Mouse (Mus musculus) liver, embryonic 14.5 days (tissue): ENCODE measurements around the gene Fryl. TPM values are rescaled to one million over a fixed set of nuclear protein-coding genes. Genes with fewer than 3 reads are reported as not detected.

Source experiments
- ATAC-seq: fragments of 200-750 bp; cut with Nextera tagmentation; 2 replicates; pipeline ENCODE4 v1.8.0; 2017; ENCODE audit warnings: moderate number of reproducible peaks, mild to moderate bottlenecking, moderate library complexity; ENCODE audit not compliant: insufficient read depth
- DNase-seq, 3 experiments: peaks; one replicate each; pipeline ENCODE4 v3.0.0-alpha.2; 2012 to 2013; ENCODE audit warnings: low read depth in 3 of 3, low spot score in 3 of 3
- H3K27ac ChIP-seq: fragments of 300-500 bp; sonication (generic); 2 replicates; pipeline ENCODE4 v1.5.1; 2014; ENCODE audit warnings: moderate library complexity, mild to moderate bottlenecking, control low read depth, inconsistent platforms
- H3K27me3 ChIP-seq: fragments of 300-500 bp; sonication (generic); 2 replicates; pipeline ENCODE4 v1.6.1; 2014; ENCODE audit warnings: mild to moderate bottlenecking, low read length, moderate library complexity; ENCODE audit not compliant: control insufficient read depth, insufficient read depth
- H3K36me3 ChIP-seq: fragments of 300-500 bp; sonication (generic); replicated peaks from 2 replicates; pipeline ENCODE4 v1.6.1; 2014; ENCODE audit warnings: low read depth; ENCODE audit not compliant: control insufficient read depth, insufficient read depth
- H3K4me1 ChIP-seq, 2 experiments: fragments of 200-500 bp in 1 of 2; fragments of 300-500 bp in 1 of 2; sonication (generic) in 1 of 2; replicated peaks; 2 replicates each; pipeline ENCODE4 v1.6.1; 2012 to 2014; ENCODE audit warnings: antibody characterized with exemption in 1 of 2, inconsistent platforms in 1 of 2, low read length in 1 of 2; ENCODE audit not compliant: control insufficient read depth in 2 of 2, insufficient read depth in 2 of 2
- H3K4me2 ChIP-seq: fragments of 300-500 bp; sonication (generic); 2 replicates; pipeline ENCODE4 v1.6.1; 2014; ENCODE audit warnings: low read depth, mild to moderate bottlenecking, control low read depth, moderate library complexity
- H3K4me3 ChIP-seq, 2 experiments: fragments of 200-500 bp in 1 of 2; fragments of 300-500 bp in 1 of 2; sonication (generic) in 1 of 2; 2 replicates each; pipeline ENCODE4 v1.5.1; 2012 to 2014; ENCODE audit warnings: low read depth in 2 of 2, low read length in 2 of 2, mild to moderate bottlenecking in 2 of 2, control low read depth in 1 of 2, inconsistent platforms in 1 of 2, moderate library complexity in 1 of 2; ENCODE audit not compliant: insufficient read depth in 1 of 2
- H3K9ac ChIP-seq: fragments of 300-500 bp; sonication (generic); replicated peaks from 2 replicates; pipeline ENCODE4 v1.6.1; 2014; ENCODE audit warnings: mild to moderate bottlenecking, control low read depth, moderate library complexity
- H3K9me3 ChIP-seq: fragments of 300-500 bp; sonication (generic); 2 replicates; pipeline ENCODE4 v1.6.1; 2016; ENCODE audit warnings: low read length, mixed read lengths; ENCODE audit not compliant: control insufficient read depth
- CTCF ChIP-seq: IDR thresholded peaks from 2 replicates; pipeline ENCODE4 v1.5.1; 2016; ENCODE audit warnings: antibody characterized with exemption, low read depth, control low read depth
- EP300 ChIP-seq: IDR thresholded peaks from 2 replicates; pipeline ENCODE4 v1.6.1; 2016; ENCODE audit warnings: antibody characterized with exemption, low read depth
- WGBS: fragments of 180-500 bp; shearing (Covaris S2); extraction: QIAGEN DNeasy Blood & Tissue Kit; methylation state at CpG from one replicate; pipeline ENCODE4 v1.1.7; 2014; ENCODE audit not compliant: insufficient replicate concordance; 5-methylcytosine and 5-hydroxymethylcytosine counted together
- polyA plus RNA-seq, 2 experiments: library from polyadenylated mRNA; depleted of rRNA in 1 of 2; stranded (reverse) in 1 of 2; unstranded in 1 of 2; fragments of >200 nt; fragmentation: Nextera tagmentation in 1 of 2; extraction: Ambion mirVana in 1 of 2; gene quantifications; 2 replicates each; pipeline versions ENCODE4 v1.2.1 to v1.2.3; 2012 to 2014

Fryl gene
- polyA plus RNA-seq, 2 experiments, result 22.1 to 41.8 TPM

- H3K4me3 ChIP-seq, result peak overlapping the region; percentile 43 to 78
- TF ChIP-seq EP300 (no peak), CTCF (no peak)
- no peaks in the 10 kb centered on the region for H3K27me3 ChIP-seq
- 76% methylated on average over 7 of the region's 7 CpGs for WGBS
- ATAC-seq (no peak), DNase-seq (no peak)
- H3K4me2 ChIP-seq, result peak overlapping the region; percentile 75
- no peaks in the 10 kb centered on the region for H3K9me3 ChIP-seq
- peak overlapping the region; percentile 60 for H3K9ac ChIP-seq
- H3K36me3 ChIP-seq, result peaks cover 23% of the 10 kb centered on the region
- H3K4me1 ChIP-seq, result peaks cover 37 to 45% of the 10 kb centered on the region in 2 experiments
- H3K27ac ChIP-seq, result peak overlapping the region; percentile 72
Measured at GRCm38 (mm10) chr5:73188576-73188975, 67.8 kb downstream of the Fryl start.

- H3K27me3 ChIP-seq, result no peaks in the 10 kb centered on the region
- peak overlapping the region; percentile 43 to 78; a peak in 3 of 4 replicates for H3K4me3 ChIP-seq
- H3K9ac ChIP-seq, result peak overlapping the region; percentile 60
- no peak; the same call in 1 of the 2 replicates for TF ChIP-seq EP300
- no peak for TF ChIP-seq CTCF
- H3K9me3 ChIP-seq, result no peaks in the 10 kb centered on the region
- H3K27ac ChIP-seq, result peak overlapping the region; percentile 72
- H3K4me2 ChIP-seq, result peak overlapping the region; percentile 75
- ATAC-seq (no peak), DNase-seq (no peak)
- 21% methylated on average over 5 of the region's 5 CpGs for WGBS
- peaks cover 36 to 43% of the 10 kb centered on the region in 2 experiments for H3K4me1 ChIP-seq
- H3K36me3 ChIP-seq, result peaks cover 23% of the 10 kb centered on the region
Measured at GRCm38 (mm10) chr5:73188164-73188563, 68.3 kb downstream of the Fryl start.

DNA sequence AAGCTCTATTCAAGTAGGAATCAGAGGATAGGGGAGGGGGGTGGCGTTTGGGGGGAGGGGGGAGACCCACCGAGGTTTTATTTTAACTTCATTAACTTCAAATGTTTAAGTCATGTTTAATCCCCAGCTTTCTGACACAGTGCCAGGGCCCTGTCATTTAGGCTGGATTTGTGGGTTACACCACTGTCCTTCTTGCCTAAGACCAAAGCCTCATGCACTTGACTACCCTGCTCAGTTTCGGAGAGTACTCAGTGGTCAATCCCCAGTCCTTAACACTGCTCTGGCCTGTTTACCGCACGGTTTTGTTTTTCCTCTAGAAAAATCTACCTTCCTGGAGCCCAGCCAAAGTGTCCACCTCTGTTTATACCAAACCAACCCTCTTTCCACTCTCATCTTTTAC, 69.5 kb downstream of the Fryl start:
- TF ChIP-seq CTCF (no peak), EP300 (no peak)
- H3K9ac ChIP-seq, result no peak overlapping the region
- H3K27ac ChIP-seq, result no peak overlapping the region
- H3K4me3 ChIP-seq, result no peak overlapping the region
- H3K27me3 ChIP-seq, result no peaks in the 10 kb centered on the region
- peaks cover 25 to 35% of the 10 kb centered on the region in 2 experiments for H3K4me1 ChIP-seq
- peaks cover 23% of the 10 kb centered on the region for H3K36me3 ChIP-seq
- H3K4me2 ChIP-seq, result no peak overlapping the region; the same call in 1 of the 2 replicates
- WGBS, result 83% methylated on average over 5 of the region's 5 CpGs
- ATAC-seq (no peak), DNase-seq (no peak)
- H3K9me3 ChIP-seq, result no peaks in the 10 kb centered on the region

DNA sequence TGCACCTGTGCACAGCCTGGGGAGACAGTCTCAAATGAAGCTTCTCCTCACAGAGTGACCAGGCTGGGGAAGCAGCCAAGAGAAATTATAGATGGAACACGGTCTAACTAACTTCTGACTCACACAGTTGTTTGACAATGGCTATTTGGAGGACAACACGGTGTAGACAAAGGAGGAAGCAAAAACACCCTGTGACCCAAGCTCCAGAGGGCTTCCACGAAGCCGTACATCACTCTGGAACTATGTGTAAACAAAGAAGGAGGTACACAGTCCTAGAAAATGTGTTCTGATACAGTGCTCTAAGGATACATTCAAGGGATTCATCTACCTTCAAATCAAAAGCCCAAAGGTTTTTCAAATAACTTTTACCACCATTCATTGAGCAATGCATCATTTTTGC, 71.0 kb downstream of the Fryl start:
- Histone ChIP-seq H3K4me1 (peaks cover 25 to 33% of the 10 kb centered on the region in 2 experiments), H3K4me2 (no peak overlapping the region), H3K27ac (no peak overlapping the region), H3K9ac (no peak overlapping the region), H3K36me3 (peaks cover 23% of the 10 kb centered on the region), H3K4me3 (no peak overlapping the region), H3K27me3 (no peaks in the 10 kb centered on the region), H3K9me3 (no peaks in the 10 kb centered on the region)
- no peak for ATAC-seq
- WGBS, result 69% methylated on average over 4 of the region's 4 CpGs
- TF ChIP-seq CTCF (no peak), EP300 (no peak)
- DNase-seq, result no peak

GRCm38 (mm10) chr5:73182701-73183447, 73.5 kb downstream of the Fryl start:
- Histone ChIP-seq H3K27ac (no peak overlapping the region), H3K4me3 (no peak overlapping the region), H3K4me2 (no peak overlapping the region), H3K27me3 (no peaks in the 10 kb centered on the region), H3K9ac (no peak overlapping the region), H3K36me3 (peaks cover 11% of the 10 kb centered on the region), H3K4me1 (peaks cover 9 to 10% of the 10 kb centered on the region in 2 experiments), H3K9me3 (no peaks in the 10 kb centered on the region)
- TF ChIP-seq CTCF, result no peak
- TF ChIP-seq EP300, result no peak
- DNase-seq, result no peak
- WGBS, result 82% methylated on average over 12 of the region's 12 CpGs
- ATAC-seq, result no peak
